Mouse (Mus musculus) embryonic facial prominence, embryonic 11.5 days (tissue): Measurements from ENCODE around the gene Camta1. TPM values are rescaled to one million over a fixed set of nuclear protein-coding genes. Genes with fewer than 3 reads are reported as not detected.

Source experiments
- ATAC-seq: fragments of 200-750 bp; cut with Nextera tagmentation; replicated peaks from 2 replicates; pipeline ENCODE4 v1.8.0; 2017; ENCODE audit warnings: low read depth; ENCODE audit not compliant: insufficient number of reproducible peaks, low FRiP score, low TSS enrichment
- DNase-seq: peaks from one replicate; pipeline ENCODE4 v3.0.0-alpha.2; 2015; ENCODE audit warnings: low spot score
- H3K27ac ChIP-seq: fragments of 300-500 bp; sonication (generic); replicated peaks from 2 replicates; pipeline ENCODE4 v1.5.1; 2014; ENCODE audit warnings: mild to moderate bottlenecking, low read depth, low read length, control low read depth
- H3K27me3 ChIP-seq: fragments of 300-500 bp; sonication (generic); 2 replicates; pipeline ENCODE4 v1.6.1; 2014; ENCODE audit warnings: mild to moderate bottlenecking, low read length, moderate library complexity, mixed read lengths; ENCODE audit not compliant: control insufficient read depth, insufficient read depth
- H3K36me3 ChIP-seq: fragments of 300-500 bp; sonication (generic); replicated peaks from 2 replicates; pipeline ENCODE4 v1.6.1; 2014; ENCODE audit warnings: low read depth, mild to moderate bottlenecking, low read length, moderate library complexity, mixed read lengths; ENCODE audit not compliant: control insufficient read depth, insufficient read depth
- H3K4me1 ChIP-seq: fragments of 300-500 bp; sonication (generic); 2 replicates; pipeline ENCODE4 v1.6.1; 2014; ENCODE audit warnings: low read length, mixed read lengths; ENCODE audit not compliant: control insufficient read depth, insufficient read depth
- H3K4me2 ChIP-seq: fragments of 300-500 bp; sonication (generic); 2 replicates; pipeline ENCODE4 v1.6.1; 2014; ENCODE audit warnings: low read depth, mild to moderate bottlenecking, control low read depth, low read length, moderate library complexity
- H3K4me3 ChIP-seq: fragments of 300-500 bp; sonication (generic); 2 replicates; pipeline ENCODE4 v1.5.1; 2014; ENCODE audit warnings: low read depth, low read length, control low read depth
- H3K9ac ChIP-seq: fragments of 300-500 bp; sonication (generic); replicated peaks from 2 replicates; pipeline ENCODE4 v1.6.1; 2014; ENCODE audit warnings: mild to moderate bottlenecking, control low read depth, low read length
- H3K9me3 ChIP-seq: fragments of 300-500 bp; sonication (generic); replicated peaks from 2 replicates; pipeline ENCODE4 v1.6.1; 2016; ENCODE audit warnings: mild to moderate bottlenecking, low read length, inconsistent platforms, mixed read lengths; ENCODE audit not compliant: control insufficient read depth
- WGBS: fragments of 180-500 bp; shearing (Covaris S2); extraction: QIAGEN DNeasy Blood & Tissue Kit; methylation state at CpG from one replicate; pipeline ENCODE4 v1.1.7; 2014; 5-methylcytosine and 5-hydroxymethylcytosine counted together
- polyA plus RNA-seq: library from polyadenylated mRNA; unstranded; fragments of >200 nt; fragmentation: Nextera tagmentation; extraction: Ambion mirVana; gene quantifications from 2 replicates; pipeline ENCODE4 v1.2.1, GENCODE M21; 2014

Camta1 gene
- polyA plus RNA-seq, 1 experiment from 2014 or later, result 130 TPM

GRCm38 (mm10) chr4:150903091-150903742 is 958.5 kb downstream of the Camta1 start:
- Histone ChIP-seq H3K27ac (no peak overlapping the region), H3K36me3 (peaks cover 11% of the 10 kb centered on the region), H3K4me2 (no peak overlapping the region), H3K4me3 (no peak overlapping the region), H3K4me1 (no peaks in the 10 kb centered on the region), H3K9me3 (no peaks in the 10 kb centered on the region), H3K27me3 (no peaks in the 10 kb centered on the region), H3K9ac (no peak overlapping the region)
- ATAC-seq (no peak), DNase-seq (no peak)
- 91% methylated on average over 14 of the region's 14 CpGs for WGBS

GRCm38 (mm10) chr4:150902062-150902461 is 959.6 kb downstream of the Camta1 start:
- Histone ChIP-seq H3K9ac (no peak overlapping the region), H3K4me1 (no peaks in the 10 kb centered on the region), H3K9me3 (no peaks in the 10 kb centered on the region), H3K36me3 (peaks cover 14% of the 10 kb centered on the region), H3K4me3 (no peak overlapping the region), H3K27me3 (no peaks in the 10 kb centered on the region), H3K4me2 (no peak overlapping the region), H3K27ac (no peak overlapping the region)
- no peak for DNase-seq
- ATAC-seq, result no peak
- 86% methylated on average over 12 of the region's 12 CpGs for WGBS

- no peak for ATAC-seq
- no peak overlapping the region for H3K4me3 ChIP-seq
- H3K9ac ChIP-seq, result no peak overlapping the region
- H3K27me3 ChIP-seq, result no peaks in the 10 kb centered on the region
- 57% methylated on average over 9 of the region's 9 CpGs for WGBS
- H3K36me3 ChIP-seq, result peaks cover 18% of the 10 kb centered on the region
- no peaks in the 10 kb centered on the region for H3K9me3 ChIP-seq
- H3K4me2 ChIP-seq, result no peak overlapping the region
- no peak overlapping the region for H3K27ac ChIP-seq
- DNase-seq, result peak; percentile 74
- H3K4me1 ChIP-seq, result no peaks in the 10 kb centered on the region
These were observed 960.0 kb downstream of the Camta1 start for GRCm38 (mm10) chr4:150901651-150902050.

GRCm38 (mm10) chr4:150900486-150900885 is 961.2 kb downstream of the Camta1 start:
- 93% methylated on average over 13 of the region's 13 CpGs for WGBS
- DNase-seq, result no peak
- ATAC-seq, result no peak
- H3K4me3 ChIP-seq, result no peak overlapping the region
- no peak overlapping the region for H3K9ac ChIP-seq
- H3K4me1 ChIP-seq, result no peaks in the 10 kb centered on the region
- H3K36me3 ChIP-seq, result peaks cover 20% of the 10 kb centered on the region
- no peak overlapping the region for H3K4me2 ChIP-seq
- no peak overlapping the region for H3K27ac ChIP-seq
- H3K27me3 ChIP-seq, result no peaks in the 10 kb centered on the region
- no peaks in the 10 kb centered on the region for H3K9me3 ChIP-seq

- WGBS, result 55% methylated on average over 13 of the region's 13 CpGs
- DNase-seq, result peak; percentile 87
- no peaks in the 10 kb centered on the region for H3K27me3 ChIP-seq
- H3K9me3 ChIP-seq, result no peaks in the 10 kb centered on the region
- H3K4me1 ChIP-seq, result no peaks in the 10 kb centered on the region
- H3K4me2 ChIP-seq, result no peak overlapping the region
- no peak overlapping the region for H3K4me3 ChIP-seq
- H3K27ac ChIP-seq, result no peak overlapping the region
- H3K36me3 ChIP-seq, result peaks cover 20% of the 10 kb centered on the region
- no peak for ATAC-seq
- H3K9ac ChIP-seq, result no peak overlapping the region
These were observed 962.8 kb downstream of the Camta1 start for GRCm38 (mm10) chr4:150898716-150899365.

GRCm38 (mm10) chr4:150896896-150897624 is 964.6 kb downstream of the Camta1 start:
- no peaks in the 10 kb centered on the region for H3K9me3 ChIP-seq
- H3K27me3 ChIP-seq, result no peaks in the 10 kb centered on the region
- no peak for DNase-seq
- 93% methylated on average over 26 of the region's 26 CpGs for WGBS
- H3K27ac ChIP-seq, result no peak overlapping the region
- H3K4me1 ChIP-seq, result no peaks in the 10 kb centered on the region
- peaks cover 18% of the 10 kb centered on the region for H3K36me3 ChIP-seq
- ATAC-seq, result no peak
- no peak overlapping the region for H3K4me3 ChIP-seq
- no peak overlapping the region for H3K4me2 ChIP-seq
- no peak overlapping the region for H3K9ac ChIP-seq

GRCm38 (mm10) chr4:150894718-150895501 is 966.8 kb downstream of the Camta1 start:
- Histone ChIP-seq H3K36me3 (peaks cover 13% of the 10 kb centered on the region), H3K4me1 (peaks cover 3% of the 10 kb centered on the region; the same call in 1 of the 2 replicates), H3K27me3 (no peaks in the 10 kb centered on the region), H3K9ac (no peak overlapping the region), H3K27ac (no peak overlapping the region), H3K4me2 (no peak overlapping the region), H3K4me3 (no peak overlapping the region), H3K9me3 (no peaks in the 10 kb centered on the region)
- ATAC-seq, result peak; percentile 52; the same call in 1 of the 2 replicates
- WGBS, result 67% methylated on average over 8 of the region's 8 CpGs
- no peak for DNase-seq
